Mouse (Mus musculus) MEL (cell line): ENCODE data around the gene Ppp1r14c. TPM values are rescaled to one million over a fixed set of nuclear protein-coding genes. Genes with fewer than 3 reads are reported as not detected.

ENCODE experiments used
- DNase-seq: peaks from one replicate; pipeline ENCODE4 v3.0.0; 2011; ENCODE audit warnings: low read depth, low spot score
- H3K27ac ChIP-seq: 2 replicates; pipeline ENCODE4 v1.5.1; 2012; ENCODE audit warnings: low read depth, mild to moderate bottlenecking, control low read depth, low read length, moderate library complexity; ENCODE audit not compliant: control insufficient read depth
- H3K27me3 ChIP-seq, 2 experiments: fragments of 150-350 bp in 1 of 2; sonication (generic) in 1 of 2; 2 replicates each; pipeline ENCODE4 v1.6.1; 2012; ENCODE audit warnings: low read length in 2 of 2, mild to moderate bottlenecking in 2 of 2, improper control_type of control experiment in 1 of 2, moderate library complexity in 1 of 2; ENCODE audit not compliant: insufficient read depth in 2 of 2, control insufficient read depth in 1 of 2
- H3K36me3 ChIP-seq, 2 experiments: 2 replicates each; pipeline ENCODE4 v1.6.1; 2012 to 2014; ENCODE audit warnings: low read length in 2 of 2, improper control_type of control experiment in 1 of 2, inconsistent platforms in 1 of 2, mild to moderate bottlenecking in 1 of 2; ENCODE audit not compliant: insufficient read depth in 2 of 2, control insufficient read depth in 1 of 2
- H3K4me1 ChIP-seq, 2 experiments: fragments of 150-350 bp in 1 of 2; sonication (generic) in 1 of 2; 2 replicates each; pipeline ENCODE4 v1.6.1; 2012; ENCODE audit warnings: low read length in 2 of 2, improper control_type of control experiment in 1 of 2, mild to moderate bottlenecking in 1 of 2; ENCODE audit not compliant: insufficient read depth in 2 of 2, control insufficient read depth in 1 of 2
- H3K4me3 ChIP-seq, 2 experiments: fragments of 150-350 bp in 1 of 2; sonication (generic) in 1 of 2; 2 replicates each; pipeline ENCODE4 v1.5.1; 2012; ENCODE audit warnings: low read depth in 2 of 2, low read length in 2 of 2, mild to moderate bottlenecking in 2 of 2, moderate library complexity in 2 of 2, control low read depth in 1 of 2, improper control_type of control experiment in 1 of 2; ENCODE audit not compliant: control insufficient read depth in 1 of 2, insufficient read depth in 1 of 2
- H3K79me2 ChIP-seq: 2 replicates; pipeline ENCODE4 v1.6.1; 2012; ENCODE audit warnings: mild to moderate bottlenecking, low read length, moderate library complexity; ENCODE audit not compliant: control insufficient read depth, poor library complexity, insufficient read depth
- H3K9ac ChIP-seq: 2 replicates; pipeline ENCODE4 v1.6.1; 2012; ENCODE audit warnings: low read depth, mild to moderate bottlenecking, control low read depth, low read length, moderate library complexity; ENCODE audit not compliant: control insufficient read depth, poor library complexity, severe bottlenecking
- H3K9me3 ChIP-seq: fragments of 150-350 bp; sonication (generic); replicated peaks from 2 replicates; pipeline ENCODE4 v1.6.1; 2012; ENCODE audit warnings: mild to moderate bottlenecking, low read length, improper control_type of control experiment, moderate library complexity; ENCODE audit not compliant: insufficient read depth
- CHD1 ChIP-seq: IDR thresholded peaks from 2 replicates; pipeline ENCODE4 v1.6.1; 2012; ENCODE audit warnings: low read depth, mild to moderate bottlenecking, inconsistent platforms, low read length, improper control_type of control experiment
- E2F4 ChIP-seq: IDR thresholded peaks from 2 replicates; pipeline ENCODE4 v1.6.1; 2011; ENCODE audit warnings: low read depth, low read length, improper control_type of control experiment, borderline replicate concordance
- ELF1 ChIP-seq: IDR thresholded peaks from 2 replicates; pipeline ENCODE4 v1.6.1; 2014; ENCODE audit warnings: low read depth, mild to moderate bottlenecking, inconsistent platforms, low read length, improper control_type of control experiment, moderate library complexity
- GATA1 ChIP-seq: IDR thresholded peaks from 2 replicates; pipeline ENCODE4 v1.6.1; 2011; ENCODE audit warnings: low read depth, low read length, improper control_type of control experiment
- JUND ChIP-seq: IDR thresholded peaks from 2 replicates; pipeline ENCODE4 v1.6.1; 2011; ENCODE audit warnings: low read depth, mild to moderate bottlenecking, improper control_type of control experiment, low read length
- KAT2A ChIP-seq: conservative IDR thresholded peaks from 2 replicates; pipeline ENCODE4 v1.6.1; 2012; ENCODE audit warnings: low read depth, low read length, improper control_type of control experiment, inconsistent platforms
- MAFK ChIP-seq: IDR thresholded peaks from 2 replicates; pipeline ENCODE4 v1.6.1; 2011; ENCODE audit warnings: low read depth, mild to moderate bottlenecking, low read length, improper control_type of control experiment, borderline replicate concordance
- MAX ChIP-seq: IDR thresholded peaks from 2 replicates; pipeline ENCODE4 v1.6.1; 2011; ENCODE audit warnings: low read length, improper control_type of control experiment
- MAZ ChIP-seq: IDR thresholded peaks from 2 replicates; pipeline ENCODE4 v1.6.1; 2012; ENCODE audit warnings: low read depth, mild to moderate bottlenecking, inconsistent platforms, low read length, improper control_type of control experiment
- MYB ChIP-seq: IDR thresholded peaks from 2 replicates; pipeline ENCODE4 v1.6.1; 2011; ENCODE audit warnings: mild to moderate bottlenecking, low read depth, low read length, improper control_type of control experiment
- MYC ChIP-seq: IDR thresholded peaks from 2 replicates; pipeline ENCODE4 v1.6.1; 2011; ENCODE audit warnings: low read depth, mild to moderate bottlenecking, low read length, improper control_type of control experiment, moderate library complexity
- POLR2A ChIP-seq, 2 experiments: IDR thresholded peaks; 2 replicates each; pipeline ENCODE4 v1.6.1; 2011 to 2012; ENCODE audit warnings: low read length in 2 of 2, mild to moderate bottlenecking in 2 of 2, control low read depth in 1 of 2, improper control_type of control experiment in 1 of 2, low read depth in 1 of 2, moderate library complexity in 1 of 2; ENCODE audit not compliant: control insufficient read depth in 1 of 2, insufficient read depth in 1 of 2, poor library complexity in 1 of 2
- RAD21 ChIP-seq: IDR thresholded peaks from 2 replicates; pipeline ENCODE4 v1.6.1; 2011; ENCODE audit warnings: mild to moderate bottlenecking, low read depth, low read length, improper control_type of control experiment
- RCOR1 ChIP-seq: IDR thresholded peaks from 2 replicates; pipeline ENCODE4 v1.6.1; 2012; ENCODE audit warnings: low read depth, mild to moderate bottlenecking, inconsistent platforms, low read length, improper control_type of control experiment
- TBP ChIP-seq: IDR thresholded peaks from 2 replicates; pipeline ENCODE4 v1.8.0; 2011; ENCODE audit warnings: low read depth, low read length, improper control_type of control experiment
- TCF12 ChIP-seq: IDR thresholded peaks from 2 replicates; pipeline ENCODE4 v1.6.1; 2014; ENCODE audit warnings: low read depth, mild to moderate bottlenecking, inconsistent platforms, low read length, improper control_type of control experiment, moderate library complexity
- USF1 ChIP-seq: IDR thresholded peaks from 2 replicates; pipeline ENCODE4 v1.6.1; 2014; ENCODE audit warnings: low read depth, mild to moderate bottlenecking, inconsistent platforms, low read length, improper control_type of control experiment, moderate library complexity
- ZMIZ1 ChIP-seq: IDR thresholded peaks from 2 replicates; pipeline ENCODE4 v1.6.1; 2012; ENCODE audit warnings: low read depth, mild to moderate bottlenecking, inconsistent platforms, low read length, improper control_type of control experiment, moderate library complexity
- ZNF384 ChIP-seq: IDR thresholded peaks from 2 replicates; pipeline ENCODE4 v1.6.1; 2012; ENCODE audit warnings: low read depth, mild to moderate bottlenecking, inconsistent platforms, low read length, improper control_type of control experiment
- polyA plus RNA-seq, 2 experiments: library from polyadenylated mRNA; stranded (reverse) in 1 of 2; unstranded in 1 of 2; fragments of >175 nt in 1 of 2; fragments of >200 nt in 1 of 2; gene quantifications; 2 replicates each; pipeline versions ENCODE4 v1.2.1 to v1.2.4; 2012; ENCODE audit warnings: low replicate concordance in 2 of 2, low read depth in 1 of 2; ENCODE audit not compliant: insufficient read length in 2 of 2, insufficient read depth in 1 of 2, missing spikeins in 1 of 2
- total RNA-seq: library from RNA; depleted of rRNA; stranded (reverse); fragments of 300-350 nt; gene quantifications from 2 replicates; pipeline ENCODE4 v1.2.3, GENCODE M21; 2012

The Ppp1r14c gene
- total and polyA plus RNA-seq, 3 experiments = not detected

GRCm38 (mm10) chr10:3408036-3408661, 42.3 kb downstream of the Ppp1r14c start:
- no peak for DNase-seq

GRCm38 (mm10) chr10:3408699-3409098, 42.8 kb downstream of the Ppp1r14c start:
- Histone ChIP-seq H3K9ac (no peak overlapping the region), H3K9me3 (no peaks in the 10 kb centered on the region), H3K36me3 (no peaks in the 10 kb centered on the region), H3K79me2 (no peaks in the 10 kb centered on the region), H3K4me3 (no peak overlapping the region), H3K27me3 (no peaks in the 10 kb centered on the region), H3K27ac (no peak overlapping the region), H3K4me1 (no peaks in the 10 kb centered on the region)
- no peak for DNase-seq
- no peak for TF ChIP-seq TCF12
- TF ChIP-seq MYB = no peak
- TF ChIP-seq CHD1 = no peak
- TF ChIP-seq MYC = no peak
- no peak for TF ChIP-seq MAFK
- TF ChIP-seq JUND = no peak
- TF ChIP-seq MAX = no peak
- no peak for TF ChIP-seq RCOR1
- TF ChIP-seq ZMIZ1 = no peak

More at GRCm38 (mm10) chr10:3408036-3408661, 42.3 kb downstream of the Ppp1r14c start:
- no peak for TF ChIP-seq ZNF384
- no peak for TF ChIP-seq ELF1
- no peak for TF ChIP-seq TBP
- no peak for TF ChIP-seq USF1
- TF ChIP-seq RAD21 = no peak
- TF ChIP-seq MAZ = no peak
- TF ChIP-seq GATA1 = no peak
- no peak for TF ChIP-seq MYC
- TF ChIP-seq POLR2A (IDR thresholded peaks at IDR 0.05; ENCODE audit: control insufficient read depth in 1 of 2, insufficient read depth in 1 of 2, low read depth in 1 of 2, low read length in 2 of 2, poor library complexity in 1 of 2) = no peak
- TF ChIP-seq KAT2A = no peak
- no peak for TF ChIP-seq E2F4
- no peak overlapping the region for H3K9ac ChIP-seq
- no peaks in the 10 kb centered on the region for H3K4me1 ChIP-seq
- no peaks in the 10 kb centered on the region for H3K36me3 ChIP-seq
- H3K27me3 ChIP-seq = no peaks in the 10 kb centered on the region
- H3K79me2 ChIP-seq = no peaks in the 10 kb centered on the region
- H3K27ac ChIP-seq = no peak overlapping the region
- H3K4me3 ChIP-seq = no peak overlapping the region
- H3K9me3 ChIP-seq = no peaks in the 10 kb centered on the region
